Mouse (Mus musculus) left cerebral cortex, adult 8-10 months (tissue): ENCODE measurements at regions not wholly inside any gene's neighbourhood (a gene's known extent, or its start where the extent isn't known, plus 50 kb on each side); places are given as distances from the start of the nearest gene placed in this dataset.
"Not testable (repeated sequence)": the region's sequence is repeated elsewhere in the genome, so short reads cannot be mapped to it uniquely, and the experiment has no call there.

ENCODE experiments used
- DNase-seq, 2 experiments: peaks; one replicate each; pipeline ENCODE4 v3.0.0; 2022; ENCODE audit warnings: low spot score in 2 of 2

- DNase-seq, result no peak
Measured at GRCm38 (mm10) chr3:130828346-130828745, 98.1 kb upstream of the Rpl34 start.

DNA sequence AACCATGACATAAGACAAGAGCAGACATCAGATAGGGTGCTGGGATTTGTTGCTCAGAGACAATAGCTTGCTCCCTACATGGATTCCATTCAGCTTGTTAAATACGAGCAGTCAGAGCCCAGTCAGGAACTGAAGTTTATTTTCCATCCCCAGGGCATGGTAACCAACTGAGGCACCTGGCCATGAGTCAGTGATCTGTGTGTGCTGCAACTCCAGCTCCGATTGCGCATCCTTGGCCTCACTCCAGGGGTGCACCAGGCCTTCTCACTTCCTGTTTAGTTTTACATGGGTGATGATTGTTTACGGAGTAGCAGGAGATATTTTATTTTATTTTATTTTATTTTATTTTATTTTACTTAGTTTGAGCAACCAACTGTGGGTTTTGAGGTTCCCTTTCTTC, 97.7 kb upstream of the Rpl34 start:
- no peak for DNase-seq

DNA sequence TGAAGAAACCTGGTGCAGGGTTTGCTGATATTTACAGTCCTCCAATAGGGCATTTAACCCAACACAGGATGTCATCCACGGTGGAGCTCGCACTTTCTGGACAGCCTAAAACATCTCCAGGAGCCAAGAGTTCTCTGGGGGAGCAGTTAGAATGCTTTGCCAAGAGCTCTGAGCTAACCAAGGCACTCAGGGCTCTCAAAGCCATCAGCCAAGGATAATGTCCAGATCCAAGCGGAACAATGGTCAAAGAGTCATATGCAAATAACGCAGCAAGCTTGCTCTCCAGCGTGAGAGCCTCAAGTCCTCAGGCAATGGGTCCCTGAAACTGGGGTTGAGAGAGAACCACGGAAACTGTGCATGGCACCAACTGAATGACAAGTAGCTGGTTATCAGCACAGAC, 96.8 kb upstream of the Rpl34 start:
- no peak for DNase-seq

DNA sequence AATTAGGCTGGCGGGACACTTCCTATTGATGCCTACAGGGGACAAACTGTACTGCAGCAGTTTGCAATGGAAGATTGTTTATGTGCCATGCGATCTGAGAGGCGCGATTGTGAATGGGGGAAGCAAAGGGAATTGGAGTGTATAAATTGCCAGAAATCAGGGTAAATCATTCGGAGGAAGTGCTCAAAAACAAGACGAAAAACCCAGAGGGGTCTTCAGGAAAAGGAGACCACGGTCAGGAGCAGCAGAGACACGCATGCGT, 89.6 kb upstream of the Rpl34 start:
- DNase-seq, result no peak

DNA sequence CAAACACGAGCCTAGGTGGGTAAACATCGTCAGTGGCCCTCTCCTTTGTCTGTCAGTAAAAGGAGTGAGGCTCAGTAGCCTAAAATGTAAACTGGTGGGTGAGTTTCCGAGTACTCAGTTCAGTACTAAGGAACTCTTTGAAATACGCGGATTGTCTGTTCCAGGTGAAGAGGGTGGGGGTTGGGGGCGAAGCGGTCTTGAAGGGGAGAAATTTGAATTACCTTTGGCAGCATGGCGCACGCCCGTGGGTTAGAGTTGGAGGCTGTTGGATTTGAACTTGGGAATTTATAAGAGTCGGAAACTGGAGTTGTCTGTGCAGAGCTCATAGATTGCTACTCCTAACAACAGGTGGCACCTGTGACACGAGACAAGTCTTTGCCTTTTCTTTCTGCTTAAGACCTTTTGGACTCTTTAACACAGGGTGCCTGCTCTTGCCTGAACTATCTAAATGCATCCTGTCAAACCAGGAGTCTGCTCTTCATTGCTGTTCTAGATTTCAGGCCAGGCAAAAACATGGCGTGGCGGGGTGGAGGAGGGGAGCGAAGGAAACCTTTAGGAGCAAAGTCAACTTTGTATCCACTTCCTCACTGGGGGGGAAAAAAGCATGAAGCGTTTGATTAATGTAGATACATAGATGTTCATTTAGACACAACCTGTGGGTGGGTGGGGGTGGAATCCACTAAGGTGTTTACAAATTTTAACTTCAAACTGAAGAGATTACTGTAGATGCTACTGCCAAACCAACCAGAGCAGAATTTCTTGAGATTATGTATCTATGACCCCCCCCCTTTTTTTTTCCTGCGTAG, 89.0 kb upstream of the Rpl34 start:
- DNase-seq, result no peak

DNA sequence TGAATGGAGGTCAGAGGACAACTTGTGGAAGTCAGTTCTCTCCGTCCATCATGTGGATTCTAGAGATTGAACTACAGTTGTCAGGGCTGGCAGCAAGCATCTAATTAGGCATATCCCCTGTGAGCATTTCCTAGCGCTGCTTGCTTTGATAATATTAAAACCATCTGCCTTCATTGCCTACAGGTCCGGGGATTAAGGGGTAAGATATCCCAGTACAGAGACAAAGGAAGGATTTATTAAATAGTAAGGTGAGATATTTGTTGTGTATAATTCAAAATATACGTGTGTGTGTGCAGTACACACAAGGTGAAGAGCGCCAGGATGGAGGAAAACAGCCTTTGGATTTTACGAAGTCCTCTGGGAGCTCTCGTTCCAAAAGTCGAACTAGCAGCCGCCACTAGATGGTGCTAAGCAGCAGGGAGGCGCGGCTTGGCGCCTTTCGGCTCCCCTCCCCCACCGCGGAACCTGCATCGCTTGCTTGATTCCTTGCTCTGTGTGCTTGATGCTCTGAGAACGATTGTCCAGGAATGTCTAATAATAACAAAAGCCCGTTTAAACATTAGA, 88.4 kb upstream of the Rpl34 start:
- DNase-seq, result peak; percentile 61 to 81

DNA sequence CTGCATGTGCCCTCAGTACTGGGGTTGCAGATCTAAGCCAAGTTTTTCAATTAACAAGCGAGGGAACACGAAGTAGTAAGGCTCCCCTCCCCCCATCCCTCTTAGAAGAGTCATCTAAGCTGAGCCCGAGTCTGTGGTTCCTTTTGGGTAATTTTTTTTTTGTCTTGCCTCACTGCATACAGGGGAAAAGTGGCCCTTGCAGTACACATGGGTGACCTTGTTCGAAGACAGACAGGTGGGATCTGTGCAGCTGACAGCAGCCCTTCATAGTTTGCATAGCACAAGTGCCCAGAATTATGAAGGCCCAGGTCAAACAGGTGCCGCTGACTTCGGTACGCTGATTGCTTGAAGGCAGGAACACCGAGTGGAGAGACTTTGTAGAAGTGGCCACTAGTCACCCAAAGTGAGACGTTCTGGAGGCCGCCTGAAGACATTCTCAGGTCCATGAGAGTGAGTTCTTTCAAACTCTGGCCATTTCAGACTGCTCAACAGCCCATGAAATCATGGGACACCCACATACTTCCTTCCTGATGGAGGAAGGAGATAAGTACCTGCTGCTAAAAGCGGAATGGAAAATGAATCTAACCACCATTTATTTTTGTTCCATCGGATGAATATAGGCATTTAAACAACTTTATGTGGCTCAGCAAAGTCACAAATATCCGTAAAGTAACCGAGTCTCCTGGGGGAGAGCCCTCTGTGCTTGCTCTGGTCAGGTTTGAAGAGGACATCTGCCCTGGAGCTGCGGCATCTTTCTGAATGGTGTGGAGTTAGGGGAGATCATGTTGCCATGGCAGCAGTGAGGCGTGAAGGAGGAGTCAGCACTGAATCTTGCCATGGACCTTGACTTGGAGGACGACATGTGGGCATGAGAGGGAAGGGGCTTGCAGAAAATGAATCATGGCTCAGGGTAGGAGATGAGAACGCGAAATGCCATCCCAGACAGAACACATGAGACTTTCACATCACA, 79.8 kb upstream of the Rpl34 start:
- DNase-seq, result no peak

- DNase-seq, result no peak
Measured at GRCm38 (mm10) chr3:130805345-130805744, 75.1 kb upstream of the Rpl34 start.

DNA sequence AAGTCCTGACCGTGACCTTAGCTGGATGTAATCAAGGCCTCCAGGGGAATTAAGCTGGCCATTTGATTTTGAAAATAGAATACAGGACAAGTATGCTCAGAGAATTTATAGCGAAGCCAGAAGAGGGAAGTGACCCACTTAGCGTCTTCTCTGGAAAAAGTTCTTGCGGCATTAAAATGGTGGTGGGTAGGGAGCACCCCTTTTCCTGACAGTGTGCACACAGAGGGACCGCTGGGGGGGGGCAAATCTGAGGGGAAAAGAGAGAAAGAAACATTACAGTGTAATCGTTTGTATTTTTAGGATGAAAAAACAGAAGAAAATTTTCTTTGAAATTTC, 74.1 kb upstream of the Rpl34 start:
- no peak for DNase-seq

DNA sequence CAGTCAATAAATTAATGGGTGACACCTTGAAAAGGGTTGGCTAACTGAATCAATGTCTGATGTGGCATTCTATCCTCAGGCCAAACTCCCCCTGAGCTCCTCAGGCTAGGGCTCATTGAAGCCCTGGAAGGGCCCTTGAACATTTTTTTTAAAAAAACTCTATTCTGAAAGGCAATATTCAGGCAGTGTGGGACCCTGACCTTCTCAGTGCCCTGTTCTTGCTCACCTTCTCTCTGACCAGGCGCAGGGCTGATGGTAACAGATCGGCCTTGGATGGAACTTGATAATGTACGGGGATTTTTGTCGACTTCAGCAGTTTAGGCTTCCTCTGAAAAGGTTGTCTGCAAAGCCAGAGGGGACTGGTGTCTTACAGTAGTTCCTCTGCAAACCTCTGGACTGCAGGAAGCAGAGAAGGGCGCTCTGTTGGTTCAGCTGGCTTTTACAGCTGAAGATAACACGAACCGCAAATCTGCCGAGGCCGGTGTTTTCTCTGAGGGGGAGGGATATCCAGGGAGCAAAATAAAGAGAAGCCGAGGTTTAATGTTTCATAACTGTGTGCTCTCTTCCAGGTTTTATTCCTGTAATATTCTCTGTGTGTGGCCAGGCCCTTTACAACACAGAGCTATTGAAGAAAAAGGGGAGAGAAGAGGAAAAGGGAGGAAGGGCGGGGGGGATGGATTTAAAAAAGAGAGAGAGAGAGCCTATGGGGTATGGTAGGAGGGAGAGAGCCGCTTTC, 73.6 kb upstream of the Rpl34 start:
- DNase-seq, result no peak

DNA sequence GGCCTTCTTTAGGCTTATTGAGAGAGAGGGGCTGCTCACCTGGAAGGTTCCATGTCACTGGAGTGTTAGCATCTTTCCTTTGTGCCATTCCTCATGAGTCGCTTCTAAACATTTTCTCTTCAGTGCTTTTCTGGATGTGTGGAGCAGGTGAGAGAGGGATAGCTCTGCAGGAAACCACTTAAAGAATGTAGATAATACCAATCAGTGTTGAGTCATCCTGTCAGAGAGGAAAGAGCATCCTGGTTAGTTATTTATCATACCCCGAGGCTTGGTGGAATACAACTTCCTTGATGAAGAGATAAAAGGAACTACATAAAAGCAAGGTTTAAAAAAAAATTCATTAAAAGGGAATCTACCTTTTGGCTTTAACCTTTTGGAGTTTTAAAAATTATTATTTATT, 69.8 kb upstream of the Rpl34 start:
- no peak for DNase-seq

DNA sequence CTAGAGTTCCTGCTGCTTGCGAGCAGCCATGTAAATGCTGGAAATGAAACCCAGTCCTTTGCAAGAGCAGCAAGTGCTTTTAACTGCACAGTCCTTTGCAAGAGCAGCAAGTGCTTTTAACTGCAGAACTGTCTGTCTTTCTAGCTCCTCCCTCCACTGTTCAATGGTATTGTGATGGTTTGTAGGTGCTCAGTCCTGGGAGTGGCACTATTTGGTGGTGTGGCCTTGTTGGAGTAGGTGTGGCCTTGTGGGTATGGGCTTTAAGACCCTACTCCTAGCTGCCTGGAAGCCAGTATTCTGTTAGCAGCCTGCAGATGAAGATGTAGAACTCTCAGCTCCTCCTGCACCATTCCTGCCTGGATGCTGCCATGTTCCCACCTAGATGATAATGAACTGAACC, 67.8 kb upstream of the Rpl34 start:
- not testable (repeated sequence) for DNase-seq

GRCm38 (mm10) chr3:130796531-130796930, 66.3 kb upstream of the Rpl34 start:
- no peak for DNase-seq

DNA sequence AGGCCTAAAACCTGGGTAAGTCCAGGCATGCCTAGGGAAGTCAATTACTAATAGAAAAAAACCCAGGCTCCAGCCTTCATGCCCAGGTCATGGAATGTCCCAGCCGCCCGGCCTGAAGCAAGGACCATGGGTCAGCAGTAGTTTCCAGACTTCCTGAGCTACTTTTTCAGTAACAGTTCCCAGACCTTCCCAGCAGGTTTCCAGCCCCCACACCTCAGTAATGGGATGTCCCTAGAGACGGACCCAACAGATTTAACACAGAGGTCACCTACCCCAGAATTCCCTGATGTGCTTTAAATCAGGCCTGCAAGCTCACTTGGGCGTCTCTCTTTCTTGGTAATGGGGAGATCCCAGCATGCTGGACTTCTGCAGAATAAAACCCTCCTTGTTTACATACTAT, 65.2 kb upstream of the Rpl34 start:
- no peak for DNase-seq

GRCm38 (mm10) chr3:130794142-130794925, 64.1 kb upstream of the Rpl34 start:
- no peak for DNase-seq

DNA sequence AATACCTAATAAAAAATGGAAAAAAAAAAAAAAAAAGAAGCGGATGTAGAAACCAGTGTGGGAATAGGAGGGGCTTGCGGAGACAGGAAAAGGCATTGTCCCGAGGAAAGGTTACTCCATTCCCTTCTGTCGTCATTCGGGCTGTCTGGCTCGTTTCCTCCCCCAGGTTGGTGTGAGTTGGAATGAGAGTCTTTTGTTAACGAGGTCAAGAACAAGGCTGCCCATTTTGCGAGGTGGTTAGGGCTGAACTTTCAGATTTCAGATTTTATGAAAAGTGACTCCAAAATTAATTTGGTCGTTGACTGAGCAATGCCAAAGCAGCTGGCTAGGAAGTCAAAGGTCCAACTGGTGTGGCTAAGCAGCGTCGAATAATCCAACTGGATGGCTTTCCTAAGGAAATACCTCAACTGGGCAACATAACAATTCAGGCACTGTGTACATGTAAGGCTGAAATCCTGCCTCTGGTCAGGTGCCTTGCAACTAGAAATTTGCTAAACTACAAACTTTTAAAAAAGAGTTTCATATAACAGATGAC, 50.6 kb upstream of the Rpl34 start:
- DNase-seq, result no peak
